Mouse (Mus musculus) cerebellum, adult 11 months (tissue): ENCODE results near the gene Isl1.

ENCODE experiments used
- DNase-seq: peaks from one replicate; pipeline ENCODE4 v3.0.0; 2022

Gene Isl1

DNA sequence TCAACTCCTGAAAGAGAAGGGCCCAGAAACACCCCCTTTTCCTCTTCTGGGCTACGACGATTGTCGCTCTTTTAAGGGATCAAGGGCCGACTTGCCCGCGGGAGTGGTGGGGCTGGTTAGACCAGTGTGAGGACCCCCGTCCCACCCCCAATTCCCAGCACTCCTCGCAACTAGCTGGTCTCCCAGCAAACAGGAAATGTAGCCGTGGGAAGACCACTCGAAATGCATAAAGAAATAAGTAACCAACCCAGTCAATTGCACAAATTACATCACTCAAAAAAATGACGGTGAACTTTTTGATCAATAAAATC is 15.4 kb downstream of the Isl1 start:
- DNase-seq = no peak

DNA sequence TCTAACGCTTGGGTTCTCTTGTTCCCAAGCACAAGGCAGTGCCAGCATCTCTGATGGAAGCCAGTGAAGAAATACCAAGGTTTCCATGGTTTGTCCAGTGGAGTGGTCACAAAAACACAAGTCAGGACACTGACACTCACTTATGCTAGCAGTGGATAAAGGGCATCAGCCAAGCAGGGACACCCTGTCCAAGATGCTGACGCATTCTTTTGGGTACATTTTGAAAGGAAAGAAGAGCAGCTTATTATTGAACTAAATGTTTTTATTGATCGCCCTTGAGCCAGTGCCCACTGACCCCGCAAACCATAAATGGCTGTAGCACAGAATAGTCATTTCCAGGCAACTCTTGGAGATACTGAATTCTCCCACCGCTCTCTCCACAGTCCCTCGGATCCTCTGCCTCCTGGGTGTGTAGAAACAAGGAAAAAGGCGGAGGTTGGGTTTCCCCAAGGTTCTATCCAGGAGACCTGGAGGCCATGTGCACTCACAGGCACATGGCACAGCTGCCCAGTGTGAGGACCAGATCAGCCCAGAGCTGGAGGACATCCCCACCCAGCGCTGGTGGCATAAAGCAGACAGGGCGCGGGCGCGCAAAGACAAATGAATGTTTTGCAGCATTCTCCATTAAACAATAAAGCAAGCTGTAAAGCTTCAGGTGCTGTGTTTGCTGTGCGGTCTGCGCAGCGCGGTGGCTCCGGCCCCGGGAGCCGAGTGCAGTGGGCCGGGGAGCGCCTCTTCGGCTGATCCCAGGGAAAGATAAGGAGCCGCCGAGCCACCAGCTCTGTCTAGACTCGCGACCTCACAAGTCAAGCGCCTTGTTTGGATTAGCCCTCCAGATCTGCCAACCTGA is 16.0 kb downstream of the Isl1 start:
- DNase-seq = no peak

DNA sequence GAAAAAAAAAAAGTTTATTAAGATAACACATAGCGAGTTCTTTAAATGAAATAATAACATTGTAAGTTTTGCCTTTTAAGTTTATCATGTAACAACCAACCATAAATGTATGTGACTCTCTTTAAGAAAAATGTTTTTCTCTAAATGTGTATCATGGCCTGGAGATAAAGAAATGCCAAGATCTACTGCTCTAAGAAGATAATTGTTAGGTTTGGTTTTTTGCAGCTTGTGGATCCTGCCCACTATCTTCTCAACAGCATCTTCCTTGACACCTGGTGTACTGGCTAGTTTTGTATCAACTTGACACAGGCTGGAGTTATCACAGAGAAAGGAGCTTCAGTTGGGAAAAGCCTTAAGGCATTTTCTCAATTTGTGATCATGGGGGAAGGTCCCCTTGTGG is 19.8 kb downstream of the Isl1 start:
- no peak for DNase-seq

- DNase-seq = no peak
Observed at GRCm38 (mm10) chr13:116279207-116279772, 30.2 kb downstream of the Isl1 start.
